Mouse (Mus musculus) hematopoietic multipotent progenitor cell, adult 10-12 weeks (in vitro differentiated cells): ENCODE results near the gene Xlr3b. TPM values are rescaled to one million over a fixed set of nuclear protein-coding genes. Genes with fewer than 3 reads are reported as not detected.

Source experiments
- polyA plus RNA-seq: library from polyadenylated mRNA; stranded (reverse); fragments of >175 nt; gene quantifications from 2 replicates; pipeline ENCODE4 v1.2.3, GENCODE M21; 2012; ENCODE audit warnings: low replicate concordance

The Xlr3b gene
- not detected in 2 replicates for polyA plus RNA-seq

GRCm38 (mm10) chrX:73191934-73192333, at the start of gene Xlr3b:
Xlr3b (plus strand) TSS chrX:73192207.

DNA sequence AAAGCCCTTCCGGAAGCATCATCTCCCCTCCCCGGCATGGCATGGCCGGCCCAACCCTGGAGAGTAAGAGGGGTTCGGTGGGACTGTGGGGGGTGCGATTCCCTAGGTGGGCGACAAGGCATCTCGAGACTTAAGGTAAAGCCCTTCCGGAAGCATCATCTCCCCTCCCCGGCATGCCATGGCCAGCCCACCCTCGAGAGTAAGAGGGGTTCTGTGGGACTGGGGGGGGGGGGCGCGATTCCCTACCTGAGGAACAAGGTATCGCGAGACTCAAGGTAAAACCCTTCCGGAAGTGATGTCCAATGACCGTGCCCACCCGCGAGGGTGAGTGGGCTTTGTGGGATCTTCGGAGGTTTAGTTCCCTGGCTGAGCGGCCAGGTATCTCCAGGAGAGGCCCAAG, 43.5 kb upstream of the Xlr3b start, which contains the start of gene Xlr5b:
Xlr5b (plus strand) TSS at position 301 of the 400 bp plus-strand sequence.

GRCm38 (mm10) chrX:73149350-73149749, 42.7 kb upstream of the Xlr3b start, which contains the start of gene DXBay18:
DXBay18 (minus strand) TSS chrX:73149450.

DNA sequence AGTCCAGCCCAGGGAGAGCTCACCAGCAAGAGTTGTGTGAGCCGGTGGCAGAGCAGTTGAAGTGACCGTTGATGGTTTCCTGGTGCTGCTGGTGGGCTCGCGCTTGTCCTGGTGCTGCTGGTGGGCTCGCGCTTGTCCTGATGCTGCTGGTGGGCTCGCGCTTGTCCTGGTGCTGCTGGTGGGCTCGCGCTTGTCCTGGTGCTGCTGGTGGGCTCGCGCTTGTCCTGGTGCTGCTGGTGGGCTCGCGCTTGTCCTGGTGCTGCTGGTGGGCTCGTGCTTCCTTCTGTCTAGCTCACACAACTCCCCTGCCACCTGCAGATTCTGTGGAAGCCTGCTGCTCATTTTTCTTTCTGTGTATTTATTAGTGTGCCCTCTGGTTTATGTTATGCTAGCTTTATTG, 15.1 kb upstream of the Xlr3b start, which contains the start of gene Spin2d:
Spin2d (minus strand) TSS at position 101 of the 400 bp plus-strand sequence.

GRCm38 (mm10) chrX:73213819-73214564, 22.0 kb downstream of the Xlr3b start, which contains the start of gene Xlr4b:
Xlr4b (plus strand) TSS chrX:73214333.

DNA sequence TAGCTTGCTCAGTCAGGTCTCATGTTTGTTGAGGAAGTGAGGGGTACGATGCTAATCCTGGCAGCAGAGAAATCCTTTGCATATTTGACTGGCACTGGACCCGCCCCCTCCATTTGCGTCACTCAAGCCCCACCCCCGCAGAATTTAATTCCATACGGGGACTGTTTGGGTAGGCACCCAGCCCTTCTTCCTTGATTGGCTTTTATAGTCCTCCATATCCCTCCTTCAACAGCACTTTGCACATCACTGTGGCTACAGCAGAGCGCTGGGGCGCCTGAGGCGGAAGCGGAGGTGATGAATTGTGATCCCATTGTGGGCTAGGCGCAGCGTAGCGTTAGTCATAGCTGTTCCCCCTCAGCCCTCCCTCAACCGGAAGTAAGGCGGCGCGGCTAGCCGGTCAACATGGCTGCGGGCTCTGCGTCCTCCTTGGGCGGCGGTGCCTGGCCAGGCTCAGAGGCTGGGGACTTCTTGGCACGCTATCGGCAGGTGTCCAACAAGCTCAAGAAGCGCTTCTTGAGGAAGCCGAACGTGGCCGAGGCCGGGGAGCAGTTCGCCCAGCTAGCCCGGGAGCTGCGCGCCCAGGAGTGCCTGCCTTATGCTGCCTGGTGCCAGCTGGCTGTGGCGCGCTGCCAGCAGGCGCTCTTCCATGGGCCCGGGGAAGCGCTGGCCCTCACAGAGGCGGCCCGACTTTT, 36.1 kb downstream of the Xlr3b start, which contains the start of gene F8a:
F8a (plus strand) TSS at position 378 of the 692 bp plus-strand sequence.

DNA sequence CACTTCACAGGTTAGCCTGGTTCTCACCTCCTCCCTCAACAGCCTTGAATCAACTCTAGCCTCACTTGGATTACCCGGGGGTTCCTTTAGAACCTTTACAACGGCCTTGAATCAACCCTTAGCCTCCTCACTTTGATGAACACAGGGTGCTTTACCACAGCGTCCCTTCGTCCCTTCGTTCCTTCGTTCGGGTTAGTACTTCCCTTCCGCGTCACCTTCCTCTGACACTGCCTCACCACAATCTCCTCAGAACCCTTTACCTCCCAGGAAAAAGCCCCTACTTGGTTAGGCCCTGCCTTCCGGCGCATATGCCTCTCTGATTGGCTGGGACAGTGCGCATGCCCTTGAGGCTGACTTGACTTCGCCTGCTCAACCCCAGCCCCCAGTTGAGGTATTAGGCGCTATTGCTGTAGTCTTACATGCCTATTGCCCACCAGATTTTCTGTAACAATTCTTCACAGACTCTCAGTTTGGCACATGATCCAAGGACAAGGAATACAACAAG, 50.9 kb downstream of the Xlr3b start, which contains the start of gene Xlr4c:
Xlr4c (minus strand) TSS at position 310 of the 505 bp plus-strand sequence.

Other genes with a start within 250 kb of the Xlr3b start
- gene Zfp185, start 204.9 kb upstream of the Xlr3b start, polyA plus RNA-seq = not detected in 2 replicates
- gene Pnma5, start 155.1 kb upstream of the Xlr3b start, polyA plus RNA-seq = not detected in 2 replicates
- not detected in 2 replicates for gene Pnma3, start 127.4 kb upstream of the Xlr3b start, polyA plus RNA-seq
- gene Xlr4a, start 109.7 kb upstream of the Xlr3b start, polyA plus RNA-seq = 0.46 and 0.94 TPM in 2 replicates
- not detected in 2 replicates for gene Xlr3a, start 95.1 kb upstream of the Xlr3b start, polyA plus RNA-seq
- 0.04 TPM in 1 of 2 replicates, not detected in the other for gene Gm14685, start 75.2 kb upstream of the Xlr3b start, polyA plus RNA-seq
- not detected in 2 replicates for gene Xlr5b, start 43.4 kb upstream of the Xlr3b start, polyA plus RNA-seq
- gene DXBay18, start 42.8 kb upstream of the Xlr3b start, polyA plus RNA-seq = not detected in 2 replicates
- not detected in 2 replicates for gene Spin2d, start 15.2 kb upstream of the Xlr3b start, polyA plus RNA-seq
- 2.9 and 7.0 TPM in 2 replicates for gene Xlr4b, start 22.1 kb downstream of the Xlr3b start, polyA plus RNA-seq
- gene F8a, start 36.1 kb downstream of the Xlr3b start, polyA plus RNA-seq = 20.1 and 52.4 TPM in 2 replicates
- 0.91 and 2.7 TPM in 2 replicates for gene Xlr4c, start 50.9 kb downstream of the Xlr3b start, polyA plus RNA-seq
- not detected in 2 replicates for gene Xlr3c, start 73.2 kb downstream of the Xlr3b start, polyA plus RNA-seq
- not detected in 2 replicates for gene Xlr5a, start 100.8 kb downstream of the Xlr3b start, polyA plus RNA-seq
- gene Xlr5c, start 100.8 kb downstream of the Xlr3b start, polyA plus RNA-seq = not detected in 2 replicates
- not detected in 2 replicates for gene Gm45015, start 144.6 kb downstream of the Xlr3b start, polyA plus RNA-seq
- gene Zfp275, start 150.4 kb downstream of the Xlr3b start, polyA plus RNA-seq = 5.2 and 6.1 TPM in 2 replicates
- not detected in 2 replicates for gene Gm18336, start 206.5 kb downstream of the Xlr3b start, polyA plus RNA-seq
- gene Zfp92, start 218.9 kb downstream of the Xlr3b start, polyA plus RNA-seq = 0.02 TPM in 1 of 2 replicates, not detected in the other
- gene Trex2, start 243.1 kb downstream of the Xlr3b start, polyA plus RNA-seq = not detected in 2 replicates